Comparison of ENCODE assay signal across 8 mouse cellular contexts in genomic region chr5:116024327-116024739, GRCm38 (mm10). TPM values are rescaled to one million over a fixed set of nuclear protein-coding genes. Genes with fewer than 3 reads are reported as not detected.
DNase-seq lines count a peak whose midpoint lies in the region; ATAC-seq and TF ChIP-seq lines count a peak whose summit lies in the region.

Gene Prkab1 (minus strand): TSS chr5:116024508.

- no peaks in the 10 kb centered on the region for H3K27me3 ChIP-seq in hindbrain, postnatal 0 days (ENCODE audit: insufficient read depth, low read length)

- under 1% methylated on average over 39 of the region's 46 CpGs for WGBS in hindbrain, postnatal 0 days

- peaks cover 23% of the 10 kb centered on the region for H3K36me3 ChIP-seq in hindbrain, postnatal 0 days (ENCODE audit: insufficient read depth, low read length)

- peak; percentile 68 for TF ChIP-seq CTCF in gastrocnemius, adult 2 months (IDR thresholded peaks at IDR 0.05)
- peak; percentile 70 for TF ChIP-seq CTCF in hindbrain, postnatal 0 days (IDR thresholded peaks at IDR 0.05; ENCODE audit: low read depth)
- peak; percentile 61 for TF ChIP-seq CTCF in left cerebral cortex, adult 2 months (IDR thresholded peaks at IDR 0.05)

- intact Hi-C loops in gastrocnemius, adult 2 months (cut with DNase I), result loop anchor here (5.0 kb wide), 1 partner anchor 42 kb away; no protein-coding TSS in a partner anchor
- intact Hi-C loops in left cerebral cortex, adult 2 months (cut with DNase I), result no loop called here

- H3K4me1 ChIP-seq in hindbrain, postnatal 0 days (ENCODE audit: insufficient read depth, low read length), result peaks cover 4% of the 10 kb centered on the region; the same call in 1 of the 2 replicates

- peak; percentile 99 for ATAC-seq in hindbrain, postnatal 0 days
- peak; percentile 92 for ATAC-seq in megakaryocyte, adult 5-6 weeks (ENCODE audit: poor library complexity, severe bottlenecking)

- H3K4me3 ChIP-seq in gastrocnemius, adult 2 months, result peak within 1 kb of the TSS; percentile 82
- H3K4me3 ChIP-seq in hindbrain, postnatal 0 days (ENCODE audit: low read length), result peak within 1 kb of the TSS; percentile 86
- peak within 1 kb of the TSS; percentile 78 for H3K4me3 ChIP-seq in left cerebral cortex, adult 2 months

- DNase-seq in WW6 (ENCODE audit: low read depth, low spot score), result peak; percentile 96
- DNase-seq in cerebellum, postnatal 4 days (ENCODE audit: low spot score in 2 of 2), result peak; percentile 74 to 90
- DNase-seq in gastrocnemius, adult 2 months, result peak; percentile 96
- DNase-seq in hindbrain, postnatal 0 days (ENCODE audit: low spot score), result peak; percentile 97
- DNase-seq in left cerebral cortex, adult 2 months (ENCODE audit: extremely low spot score in 1 of 2, low spot score in 2 of 2), result peak; percentile 89 to 90
- DNase-seq in right cerebral cortex, adult 2 months (ENCODE audit: low spot score in 2 of 2), result peak; percentile 90 to 91
- DNase-seq in urinary bladder, postnatal 14 days (ENCODE audit: low spot score), result peak; percentile 95

- peak within 1 kb of the TSS; percentile 94 for H3K27ac ChIP-seq in gastrocnemius, adult 2 months
- H3K27ac ChIP-seq in hindbrain, postnatal 0 days, result peak within 1 kb of the TSS; percentile 79
- H3K27ac ChIP-seq in left cerebral cortex, adult 2 months, result peak within 1 kb of the TSS; percentile 55

- peak within 1 kb of the TSS; percentile 77 for H3K9ac ChIP-seq in hindbrain, postnatal 0 days (replicated peaks; ENCODE audit: low read length)

- peak within 1 kb of the TSS; percentile 97 for H3K4me2 ChIP-seq in hindbrain, postnatal 0 days (ENCODE audit: low read depth, low read length)

- H3K9me3 ChIP-seq in hindbrain, postnatal 0 days (ENCODE audit: low read length), result no peaks in the 10 kb centered on the region

RNA-seq across cellular contexts. Expression of gene Prkab1, which starts in this region (rescaled TPM):
- 10 to 100 TPM; 11.0 to 11.1 TPM for total RNA-seq in gastrocnemius, adult 2 months (2021)
- total RNA-seq in hindbrain, postnatal 0 days (2014; rRNA removed), result 48.9 and 51.0 TPM in 2 replicates
- 46.7 and 47.1 TPM in 2 replicates for polyA plus RNA-seq in hindbrain, postnatal 0 days (2015; fragmentation: Nextera tagmentation; extraction: Ambion mirVana)
- total RNA-seq in left cerebral cortex, adult 2 months (2021), result 10 to 100 TPM; 24.1 to 29.5 TPM
- total RNA-seq in megakaryocyte, adult 5-6 weeks (2015), result 56.7 and 62.7 TPM in 2 replicates
- total RNA-seq in megakaryocyte, adult 5-6 weeks (2017), result 27.1 and 29.2 TPM in 2 replicates

Comparison
In these comparisons a context has a peak if more than half of its experiments do, and no peak if none do; other contexts are left out.
1. Peak in every context shown above with its lines: DNase-seq, ATAC-seq, H3K4me3 ChIP-seq and H3K27ac ChIP-seq.